Mouse (Mus musculus): ENCODE results near the gene 4930544G11Rik. TPM values are rescaled to one million over a fixed set of nuclear protein-coding genes. Genes with fewer than 3 reads are reported as not detected.

Gene 4930544G11Rik
- polyA plus RNA-seq, 1 experiment from 2014 or later, result not detected

GRCm38 (mm10) chr6:65935566-65936281 is 16.7 kb upstream of the 4930544G11Rik start:
- H3K27me3 ChIP-seq (ENCODE audit: control insufficient read depth, insufficient read depth, low read length), result no peaks in the 10 kb centered on the region
- H3K4me1 ChIP-seq (ENCODE audit: control insufficient read depth, insufficient read depth, low read length), result peaks cover 5% of the 10 kb centered on the region; the same call in 1 of the 2 replicates
- no peak overlapping the region for H3K9ac ChIP-seq (replicated peaks; ENCODE audit: low read depth, low read length)
- WGBS, result 88% methylated on average over 7 of the region's 7 CpGs
- H3K27ac ChIP-seq (ENCODE audit: low read depth, low read length), result no peak overlapping the region
- no peaks in the 10 kb centered on the region for H3K9me3 ChIP-seq (ENCODE audit: control insufficient read depth, low read length)
- H3K4me3 ChIP-seq (ENCODE audit: low read depth, low read length), result no peak overlapping the region
- H3K36me3 ChIP-seq (ENCODE audit: control insufficient read depth, insufficient read depth, low read length), result no peaks in the 10 kb centered on the region
- peak; percentile 66 for ATAC-seq (ENCODE audit: low read depth)
- no peak overlapping the region for H3K4me2 ChIP-seq (ENCODE audit: low read depth, low read length)

- H3K36me3 ChIP-seq (ENCODE audit: control insufficient read depth, insufficient read depth, low read length), result no peaks in the 10 kb centered on the region
- H3K9ac ChIP-seq (replicated peaks; ENCODE audit: low read depth, low read length), result no peak overlapping the region
- no peak overlapping the region for H3K4me2 ChIP-seq (ENCODE audit: low read depth, low read length)
- no peaks in the 10 kb centered on the region; the same call in 1 of the 2 replicates for H3K9me3 ChIP-seq (ENCODE audit: control insufficient read depth, low read length)
- H3K4me1 ChIP-seq (ENCODE audit: control insufficient read depth, insufficient read depth, low read length), result no peaks in the 10 kb centered on the region
- H3K4me3 ChIP-seq (ENCODE audit: low read depth, low read length), result no peak overlapping the region
- 66% methylated on average over 6 of the region's 6 CpGs for WGBS
- H3K27me3 ChIP-seq (ENCODE audit: control insufficient read depth, insufficient read depth, low read length), result no peaks in the 10 kb centered on the region
- no peak overlapping the region for H3K27ac ChIP-seq (ENCODE audit: low read depth, low read length)
- ATAC-seq (ENCODE audit: low read depth), result no peak
Observed at GRCm38 (mm10) chr6:65950492-65950891, 1.9 kb upstream of the 4930544G11Rik start.

GRCm38 (mm10) chr6:65969386-65970111 is 17.1 kb downstream of the 4930544G11Rik start:
- H3K27me3 ChIP-seq (ENCODE audit: control insufficient read depth, insufficient read depth, low read length), result no peaks in the 10 kb centered on the region
- H3K4me3 ChIP-seq (ENCODE audit: low read depth, low read length), result no peak overlapping the region
- H3K27ac ChIP-seq (ENCODE audit: low read depth, low read length), result no peak overlapping the region
- H3K9ac ChIP-seq (replicated peaks; ENCODE audit: low read depth, low read length), result no peak overlapping the region
- no peaks in the 10 kb centered on the region for H3K36me3 ChIP-seq (ENCODE audit: control insufficient read depth, insufficient read depth, low read length)
- WGBS, result 56% methylated on average over 6 of the region's 6 CpGs
- H3K4me1 ChIP-seq (ENCODE audit: control insufficient read depth, insufficient read depth, low read length), result 0 out of 2 replicates have a peak, but pooled peaks cover 8% of the 10 kb centered on the region
- peak; percentile 55 for ATAC-seq (ENCODE audit: low read depth)
- no peak overlapping the region for H3K4me2 ChIP-seq (ENCODE audit: low read depth, low read length)
- no peaks in the 10 kb centered on the region for H3K9me3 ChIP-seq (ENCODE audit: control insufficient read depth, low read length)

- ATAC-seq (ENCODE audit: low read depth), result peak; percentile 91
- Histone ChIP-seq H3K4me1 (ENCODE audit: control insufficient read depth, insufficient read depth, low read length) (0 out of 2 replicates have a peak, but pooled peaks cover 8% of the 10 kb centered on the region), H3K9ac (replicated peaks; ENCODE audit: low read depth, low read length) (0 out of 2 replicates have a peak overlapping the region, but pooled peaks have one; percentile 4), H3K36me3 (ENCODE audit: control insufficient read depth, insufficient read depth, low read length) (no peaks in the 10 kb centered on the region), H3K4me2 (ENCODE audit: low read depth, low read length) (no peak overlapping the region), H3K27me3 (ENCODE audit: control insufficient read depth, insufficient read depth, low read length) (no peaks in the 10 kb centered on the region), H3K9me3 (ENCODE audit: control insufficient read depth, low read length) (no peaks in the 10 kb centered on the region; the same call in 1 of the 2 replicates), H3K4me3 (ENCODE audit: low read depth, low read length) (no peak overlapping the region), H3K27ac (ENCODE audit: low read depth, low read length) (0 out of 2 replicates have a peak overlapping the region, but pooled peaks have one; percentile 44)
- 61% methylated on average over 9 of the region's 9 CpGs for whole genome bisulfite sequencing
Observed at GRCm38 (mm10) chr6:65970410-65970809, 18.0 kb downstream of the 4930544G11Rik start.

- Histone ChIP-seq H3K9me3 (ENCODE audit: control insufficient read depth, low read length) (no peaks in the 10 kb centered on the region), H3K4me3 (ENCODE audit: low read depth, low read length) (no peak overlapping the region), H3K4me1 (ENCODE audit: control insufficient read depth, insufficient read depth, low read length) (no peaks in the 10 kb centered on the region), H3K9ac (replicated peaks; ENCODE audit: low read depth, low read length) (no peak overlapping the region), H3K27me3 (ENCODE audit: control insufficient read depth, insufficient read depth, low read length) (no peaks in the 10 kb centered on the region), H3K4me2 (ENCODE audit: low read depth, low read length) (no peak overlapping the region), H3K27ac (ENCODE audit: low read depth, low read length) (no peak overlapping the region), H3K36me3 (ENCODE audit: control insufficient read depth, insufficient read depth, low read length) (no peaks in the 10 kb centered on the region)
- WGBS, result 88% methylated on average over 3 of the region's 3 CpGs
- ATAC-seq (ENCODE audit: low read depth), result no peak
Observed at GRCm38 (mm10) chr6:65992081-65992480, 39.7 kb downstream of the 4930544G11Rik start.

- Histone ChIP-seq H3K36me3 (ENCODE audit: control insufficient read depth, insufficient read depth, low read length) (no peaks in the 10 kb centered on the region), H3K4me3 (ENCODE audit: low read depth, low read length) (no peak overlapping the region)
Observed at GRCm38 (mm10) chr6:65998343-65998742, 45.9 kb downstream of the 4930544G11Rik start.

More at GRCm38 (mm10) chr6:65998343-65998742, 45.9 kb downstream of the 4930544G11Rik start:
- Histone ChIP-seq H3K4me2 (ENCODE audit: low read depth, low read length) (no peak overlapping the region), H3K27ac (ENCODE audit: low read depth, low read length) (no peak overlapping the region), H3K9ac (replicated peaks; ENCODE audit: low read depth, low read length) (no peak overlapping the region), H3K4me1 (ENCODE audit: control insufficient read depth, insufficient read depth, low read length) (no peaks in the 10 kb centered on the region), H3K27me3 (ENCODE audit: control insufficient read depth, insufficient read depth, low read length) (no peaks in the 10 kb centered on the region), H3K9me3 (ENCODE audit: control insufficient read depth, low read length) (no peaks in the 10 kb centered on the region)
- no peak for ATAC-seq (ENCODE audit: low read depth)

Other genes starting within 250 kb of the 4930544G11Rik start
- 4.4 and 6.7 TPM in 2 replicates for gene Prdm5, start 173.6 kb upstream of the 4930544G11Rik start, polyA plus RNA-seq (2014; fragmentation: Nextera tagmentation; extraction: Ambion mirVana)

All from neural tube, embryonic 14.5 days (tissue).